Mouse (Mus musculus): ENCODE measurements around the gene Ripk4. TPM values are rescaled to one million over a fixed set of nuclear protein-coding genes. Genes with fewer than 3 reads are reported as not detected.

Gene Ripk4
- polyA plus RNA-seq, 2 experiments: 8.3 to 20.3 TPM

GRCm38 (mm10) chr16:97797950-97798869 lies 34.6 kb upstream of the Ripk4 start:
- Histone ChIP-seq H3K4me1 (ENCODE audit: control insufficient read depth, insufficient read depth, low read length) (no peaks in the 10 kb centered on the region), H3K9me3 (ENCODE audit: control insufficient read depth, low read length) (no peaks in the 10 kb centered on the region), H3K4me3 (replicated peaks; ENCODE audit: low read length) (no peak overlapping the region), H3K27me3 (ENCODE audit: control insufficient read depth, insufficient read depth, low read length) (no peaks in the 10 kb centered on the region), H3K9ac (ENCODE audit: low read depth, low read length, severe bottlenecking) (no peak overlapping the region), H3K27ac (replicated peaks; ENCODE audit: low read depth, low read length) (no peak overlapping the region), H3K4me2 (replicated peaks; ENCODE audit: low read depth, low read length, severe bottlenecking) (no peak overlapping the region), H3K36me3 (ENCODE audit: control insufficient read depth, insufficient read depth, low read length) (peaks cover 78% of the 10 kb centered on the region)
- TF ChIP-seq POLR2A (IDR thresholded peaks at IDR 0.05; ENCODE audit: borderline replicate concordance, extremely low read depth, insufficient read depth, insufficient read length): no peak
- DNase-seq (ENCODE audit: low spot score): no peak
- 97% methylated on average over 7 of the region's 7 CpGs for WGBS
- no peak for ATAC-seq (ENCODE audit: low FRiP score, low read depth)

- TF ChIP-seq POLR2A (IDR thresholded peaks at IDR 0.05; ENCODE audit: borderline replicate concordance, extremely low read depth, insufficient read depth, insufficient read length): no peak
- Histone ChIP-seq H3K4me1 (ENCODE audit: control insufficient read depth, insufficient read depth, low read length) (no peaks in the 10 kb centered on the region), H3K36me3 (ENCODE audit: control insufficient read depth, insufficient read depth, low read length) (peaks cover 75% of the 10 kb centered on the region), H3K4me3 (replicated peaks; ENCODE audit: low read length) (no peak overlapping the region), H3K9me3 (ENCODE audit: control insufficient read depth, low read length) (no peaks in the 10 kb centered on the region), H3K27me3 (ENCODE audit: control insufficient read depth, insufficient read depth, low read length) (no peaks in the 10 kb centered on the region), H3K4me2 (replicated peaks; ENCODE audit: low read depth, low read length, severe bottlenecking) (no peak overlapping the region), H3K27ac (replicated peaks; ENCODE audit: low read depth, low read length) (no peak overlapping the region), H3K9ac (ENCODE audit: low read depth, low read length, severe bottlenecking) (no peak overlapping the region)
- DNase-seq (ENCODE audit: low spot score) (no peak), ATAC-seq (ENCODE audit: low FRiP score, low read depth) (no peak)
- WGBS: 92% methylated on average over 3 of the region's 3 CpGs
Measured at GRCm38 (mm10) chr16:97797212-97797611, 33.6 kb upstream of the Ripk4 start.

DNA sequence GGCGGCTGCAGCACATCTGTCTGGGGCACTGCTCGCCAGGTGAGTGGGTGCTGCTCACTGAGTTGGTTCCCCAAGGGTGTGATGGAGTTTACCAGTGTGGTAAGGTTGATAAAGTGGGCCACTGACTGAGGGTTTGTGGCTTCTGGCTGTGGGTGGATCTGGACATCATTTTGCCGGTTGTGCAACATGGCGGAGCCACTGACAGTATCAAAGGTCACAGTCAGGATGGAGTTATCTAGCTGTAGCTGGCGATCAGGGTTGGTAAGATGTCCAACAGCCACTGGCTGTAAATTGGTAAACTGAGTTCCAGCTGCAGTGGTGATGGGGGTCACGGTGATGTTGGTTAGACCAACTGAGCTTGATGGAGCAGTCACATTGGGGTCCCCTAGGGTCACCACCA lies 30.7 kb upstream of the Ripk4 start:
- H3K9me3 ChIP-seq (ENCODE audit: control insufficient read depth, low read length): no peaks in the 10 kb centered on the region
- 95% methylated on average over 6 of the region's 6 CpGs for WGBS
- ATAC-seq (ENCODE audit: low FRiP score, low read depth): no peak

GRCm38 (mm10) chr16:97783057-97783456 lies 19.5 kb upstream of the Ripk4 start:
- Histone ChIP-seq H3K27me3 (ENCODE audit: control insufficient read depth, insufficient read depth, low read length) (no peaks in the 10 kb centered on the region), H3K4me3 (replicated peaks; ENCODE audit: low read length) (no peak overlapping the region), H3K36me3 (ENCODE audit: control insufficient read depth, insufficient read depth, low read length) (no peaks in the 10 kb centered on the region), H3K27ac (replicated peaks; ENCODE audit: low read depth, low read length) (no peak overlapping the region), H3K4me1 (ENCODE audit: control insufficient read depth, insufficient read depth, low read length) (no peaks in the 10 kb centered on the region), H3K9me3 (ENCODE audit: control insufficient read depth, low read length) (no peaks in the 10 kb centered on the region), H3K4me2 (replicated peaks; ENCODE audit: low read depth, low read length, severe bottlenecking) (no peak overlapping the region), H3K9ac (ENCODE audit: low read depth, low read length, severe bottlenecking) (no peak overlapping the region)
- no peak for TF ChIP-seq POLR2A (IDR thresholded peaks at IDR 0.05; ENCODE audit: borderline replicate concordance, extremely low read depth, insufficient read depth, insufficient read length)
- ATAC-seq (ENCODE audit: low FRiP score, low read depth) (no peak), DNase-seq (ENCODE audit: low spot score) (no peak)
- WGBS: 67% methylated on average over 5 of the region's 5 CpGs

More for the DNA sequence above, 30.7 kb upstream of the Ripk4 start:
- Histone ChIP-seq H3K4me3 (replicated peaks; ENCODE audit: low read length) (no peak overlapping the region), H3K36me3 (ENCODE audit: control insufficient read depth, insufficient read depth, low read length) (peaks cover 60% of the 10 kb centered on the region), H3K27ac (replicated peaks; ENCODE audit: low read depth, low read length) (no peak overlapping the region), H3K4me2 (replicated peaks; ENCODE audit: low read depth, low read length, severe bottlenecking) (no peak overlapping the region), H3K9ac (ENCODE audit: low read depth, low read length, severe bottlenecking) (no peak overlapping the region), H3K27me3 (ENCODE audit: control insufficient read depth, insufficient read depth, low read length) (no peaks in the 10 kb centered on the region), H3K4me1 (ENCODE audit: control insufficient read depth, insufficient read depth, low read length) (no peaks in the 10 kb centered on the region)
- no peak for DNase-seq (ENCODE audit: low spot score)
- no peak for TF ChIP-seq POLR2A (IDR thresholded peaks at IDR 0.05; ENCODE audit: borderline replicate concordance, extremely low read depth, insufficient read depth, insufficient read length)

- no peaks in the 10 kb centered on the region for H3K36me3 ChIP-seq (ENCODE audit: control insufficient read depth, insufficient read depth, low read length)
- DNase-seq (ENCODE audit: low spot score): peak; percentile 81
- no peak overlapping the region; the same call in 1 of the 2 replicates for H3K27ac ChIP-seq (replicated peaks; ENCODE audit: low read depth, low read length)
- H3K4me1 ChIP-seq (ENCODE audit: control insufficient read depth, insufficient read depth, low read length): no peaks in the 10 kb centered on the region
- peak; percentile 78 for ATAC-seq (ENCODE audit: low FRiP score, low read depth)
- TF ChIP-seq POLR2A (IDR thresholded peaks at IDR 0.05; ENCODE audit: borderline replicate concordance, extremely low read depth, insufficient read depth, insufficient read length): no peak
- no peak overlapping the region for H3K4me3 ChIP-seq (replicated peaks; ENCODE audit: low read length)
- WGBS: 33% methylated on average over 15 of the region's 15 CpGs
- H3K27me3 ChIP-seq (ENCODE audit: control insufficient read depth, insufficient read depth, low read length): no peaks in the 10 kb centered on the region
- H3K9ac ChIP-seq (ENCODE audit: low read depth, low read length, severe bottlenecking): no peak overlapping the region
- peak overlapping the region; percentile 37 for H3K4me2 ChIP-seq (replicated peaks; ENCODE audit: low read depth, low read length, severe bottlenecking)
- H3K9me3 ChIP-seq (ENCODE audit: control insufficient read depth, low read length): no peaks in the 10 kb centered on the region
Measured at GRCm38 (mm10) chr16:97778353-97779025, 14.9 kb upstream of the Ripk4 start.
